Mouse (Mus musculus) cerebellum, adult 8-10 months (tissue): ENCODE measurements around the gene Hsd17b12.

Experiments used
- DNase-seq: peaks from one replicate; pipeline ENCODE4 v3.0.0; 2022

Hsd17b12 gene

GRCm38 (mm10) chr2:94066540-94067135 is 91.1 kb downstream of the Hsd17b12 start:
- DNase-seq = no peak

- DNase-seq = no peak
Measured at GRCm38 (mm10) chr2:94066120-94066519, 91.6 kb downstream of the Hsd17b12 start.

GRCm38 (mm10) chr2:94062791-94063190 is 95.0 kb downstream of the Hsd17b12 start:
- DNase-seq = no peak

- DNase-seq = no peak
Measured at GRCm38 (mm10) chr2:94059459-94059858, 98.3 kb downstream of the Hsd17b12 start.

GRCm38 (mm10) chr2:94054813-94055212 is 103.0 kb downstream of the Hsd17b12 start:
- DNase-seq = peak; percentile 48

GRCm38 (mm10) chr2:94051952-94052351 is 105.8 kb downstream of the Hsd17b12 start:
- DNase-seq = no peak

GRCm38 (mm10) chr2:94050901-94051300 is 106.9 kb downstream of the Hsd17b12 start:
- no peak for DNase-seq

- DNase-seq = no peak
Measured at GRCm38 (mm10) chr2:94049471-94050176, 108.1 kb downstream of the Hsd17b12 start.

- no peak for DNase-seq
Measured at GRCm38 (mm10) chr2:94048733-94049470, 108.9 kb downstream of the Hsd17b12 start.

- no peak for DNase-seq
Measured at GRCm38 (mm10) chr2:94048271-94048670, 109.5 kb downstream of the Hsd17b12 start.

- peak; percentile 17 for DNase-seq
Measured at GRCm38 (mm10) chr2:94045411-94046090, 112.2 kb downstream of the Hsd17b12 start.

GRCm38 (mm10) chr2:94044174-94044573 is 113.6 kb downstream of the Hsd17b12 start:
- no peak for DNase-seq

GRCm38 (mm10) chr2:94043662-94044061 is 114.1 kb downstream of the Hsd17b12 start:
- no peak for DNase-seq

- no peak for DNase-seq
Measured at GRCm38 (mm10) chr2:94042461-94042860, 115.3 kb downstream of the Hsd17b12 start.

GRCm38 (mm10) chr2:94040391-94041125 is 117.2 kb downstream of the Hsd17b12 start:
- no peak for DNase-seq

GRCm38 (mm10) chr2:94035428-94036331 is 122.1 kb downstream of the Hsd17b12 start:
- peak; percentile 81 for DNase-seq

GRCm38 (mm10) chr2:94030602-94031001 is 127.2 kb downstream of the Hsd17b12 start:
- no peak for DNase-seq

GRCm38 (mm10) chr2:94024637-94025036 is 133.1 kb downstream of the Hsd17b12 start:
- no peak for DNase-seq

GRCm38 (mm10) chr2:94010335-94011291 is 147.2 kb downstream of the Hsd17b12 start, which contains the start of gene Alkbh3:
Gene Alkbh3, minus strand, starts transcription at chr2:94010807.
- peak; percentile 92 for DNase-seq

- peak; percentile 87 for DNase-seq
Measured at GRCm38 (mm10) chr2:94002331-94002730, 155.4 kb downstream of the Hsd17b12 start.
